Mouse (Mus musculus): ENCODE results near the gene Cx3cr1. TPM values are rescaled to one million over a fixed set of nuclear protein-coding genes. Genes with fewer than 3 reads are reported as not detected.
A peak's percentile ranks its signal among the peaks of the same experiment; 100 is the strongest.

Gene Cx3cr1
- polyA plus RNA-seq, 1 experiment from 2014 or later, result 8.6 TPM

DNA sequence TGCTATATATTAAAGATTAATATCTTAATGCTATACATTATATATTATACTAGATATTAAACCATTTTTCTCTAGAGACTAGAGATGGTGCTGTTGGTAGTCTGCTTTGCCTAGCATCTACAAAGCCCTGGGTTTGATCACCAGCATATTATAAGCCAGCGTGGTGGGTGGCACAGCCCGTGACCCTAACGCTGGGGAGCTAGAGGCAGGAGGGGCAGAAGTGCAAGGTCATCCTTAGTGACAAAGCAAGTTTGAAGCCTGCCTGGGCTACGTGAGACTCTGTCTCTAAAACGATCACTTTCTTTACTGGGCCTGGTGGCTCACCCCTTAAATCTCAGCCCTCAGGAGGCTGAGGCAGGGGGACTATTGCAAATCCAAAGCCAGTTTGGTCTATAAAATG lies 66.8 kb downstream of the Cx3cr1 start:
- 89% methylated on average over 5 of the region's 5 CpGs for WGBS
- Histone ChIP-seq H3K4me1 (replicated peaks; ENCODE audit: control insufficient read depth, insufficient read depth) (no peaks in the 10 kb centered on the region), H3K4me2 (replicated peaks; ENCODE audit: low read depth) (no peak overlapping the region), H3K27ac (replicated peaks) (no peak overlapping the region), H3K27me3 (ENCODE audit: control insufficient read depth, insufficient read depth, low read length) (no peaks in the 10 kb centered on the region), H3K9ac (ENCODE audit: low read length) (no peak overlapping the region), H3K36me3 (ENCODE audit: control insufficient read depth, insufficient read depth, low read length) (no peaks in the 10 kb centered on the region), H3K9me3 (ENCODE audit: control insufficient read depth, low read length) (no peaks in the 10 kb centered on the region), H3K4me3 (ENCODE audit: low read depth, low read length) (no peak overlapping the region)
- no peak for ATAC-seq (ENCODE audit: low FRiP score, low TSS enrichment)
- TF ChIP-seq CTCF (IDR thresholded peaks at IDR 0.05; ENCODE audit: low read depth) (no peak), EP300 (optimal IDR thresholded peaks at IDR 0.05) (no peak)
- DNase-seq (ENCODE audit: low spot score), result no peak

DNA sequence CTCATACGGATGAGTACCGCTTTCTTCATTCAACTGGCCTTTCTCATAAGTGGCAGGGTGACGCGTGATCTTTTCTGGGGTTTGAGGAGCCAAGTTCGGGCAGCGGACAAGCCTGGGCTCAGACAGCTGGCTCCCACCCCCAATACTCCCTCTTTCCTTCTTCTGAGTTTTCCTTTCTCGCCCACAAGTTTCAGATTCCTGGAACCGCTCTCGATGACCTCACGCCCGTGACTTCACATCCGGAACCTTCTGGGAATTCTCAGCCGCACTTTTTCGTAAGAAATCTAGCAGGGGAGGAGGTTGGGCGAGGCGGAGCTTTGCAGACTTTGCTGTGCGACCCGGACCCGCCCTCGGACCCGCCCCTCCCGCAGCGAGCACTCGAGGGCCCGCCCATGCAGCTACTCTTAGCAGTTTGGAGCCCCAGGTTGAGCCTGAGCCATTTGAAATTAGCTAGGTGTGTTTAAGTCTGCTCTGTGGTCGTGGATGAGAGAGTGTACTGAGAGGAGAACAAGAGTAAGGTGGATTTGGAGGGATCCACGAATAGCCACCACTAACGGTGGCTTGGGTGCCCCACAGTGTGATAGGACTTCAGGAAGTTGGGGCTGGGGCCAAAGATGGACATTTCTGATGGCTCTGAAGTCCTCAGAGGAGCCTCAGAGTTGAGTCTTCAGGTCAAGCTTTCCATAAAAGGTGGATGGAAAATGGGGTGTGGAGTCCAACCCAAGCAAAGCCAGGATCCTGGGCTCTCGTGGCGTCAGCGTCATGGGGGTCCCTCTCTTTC lies 67.5 kb downstream of the Cx3cr1 start:
- WGBS, result 7% methylated on average over 31 of the region's 31 CpGs
- peak; percentile 95 for DNase-seq (ENCODE audit: low spot score)
- Histone ChIP-seq H3K27me3 (ENCODE audit: control insufficient read depth, insufficient read depth, low read length) (no peaks in the 10 kb centered on the region), H3K9me3 (ENCODE audit: control insufficient read depth, low read length) (no peaks in the 10 kb centered on the region), H3K27ac (replicated peaks) (peak overlapping the region; percentile 79), H3K4me3 (ENCODE audit: low read depth, low read length) (peak overlapping the region; percentile 36), H3K9ac (ENCODE audit: low read length) (peak overlapping the region; percentile 53), H3K4me2 (replicated peaks; ENCODE audit: low read depth) (peak overlapping the region; percentile 67), H3K4me1 (replicated peaks; ENCODE audit: control insufficient read depth, insufficient read depth) (no peaks in the 10 kb centered on the region), H3K36me3 (ENCODE audit: control insufficient read depth, insufficient read depth, low read length) (no peaks in the 10 kb centered on the region)
- ATAC-seq (ENCODE audit: low FRiP score, low TSS enrichment), result peak; percentile 94
- TF ChIP-seq EP300 (optimal IDR thresholded peaks at IDR 0.05) (peak; percentile 52), CTCF (IDR thresholded peaks at IDR 0.05; ENCODE audit: low read depth) (no peak)

DNA sequence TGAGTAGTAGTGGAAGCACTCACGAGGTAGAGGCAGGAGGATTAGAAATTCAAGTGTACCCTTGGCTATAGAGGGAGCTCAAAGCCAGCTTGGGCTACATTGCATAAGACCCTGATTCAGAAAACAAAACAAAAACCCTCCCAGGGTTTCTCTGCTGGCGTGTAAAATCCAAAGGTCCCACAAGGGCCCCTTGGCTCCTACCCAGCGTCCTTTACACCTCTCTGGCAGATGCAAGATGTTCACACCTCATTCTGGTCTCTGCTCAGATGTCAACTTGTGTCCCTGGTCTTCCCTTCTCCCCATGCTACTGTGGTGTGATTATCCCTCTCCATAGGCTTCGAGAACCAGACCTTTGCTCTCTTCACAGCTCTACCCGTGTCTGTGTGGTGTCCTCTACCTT lies 68.9 kb downstream of the Cx3cr1 start:
- no peak overlapping the region for H3K4me2 ChIP-seq (replicated peaks; ENCODE audit: low read depth)
- H3K9ac ChIP-seq (ENCODE audit: low read length), result no peak overlapping the region
- no peaks in the 10 kb centered on the region for H3K4me1 ChIP-seq (replicated peaks; ENCODE audit: control insufficient read depth, insufficient read depth)
- DNase-seq (ENCODE audit: low spot score), result no peak
- WGBS, result 72% methylated on average over 5 of the region's 5 CpGs
- H3K27me3 ChIP-seq (ENCODE audit: control insufficient read depth, insufficient read depth, low read length), result no peaks in the 10 kb centered on the region
- H3K9me3 ChIP-seq (ENCODE audit: control insufficient read depth, low read length), result no peaks in the 10 kb centered on the region
- no peak for ATAC-seq (ENCODE audit: low FRiP score, low TSS enrichment)
- no peak overlapping the region for H3K27ac ChIP-seq (replicated peaks)
- no peaks in the 10 kb centered on the region for H3K36me3 ChIP-seq (ENCODE audit: control insufficient read depth, insufficient read depth, low read length)
- H3K4me3 ChIP-seq (ENCODE audit: low read depth, low read length), result no peak overlapping the region
- TF ChIP-seq EP300 (optimal IDR thresholded peaks at IDR 0.05) (no peak), CTCF (IDR thresholded peaks at IDR 0.05; ENCODE audit: low read depth) (no peak)

- Histone ChIP-seq H3K27ac (replicated peaks) (peak overlapping the region; percentile 53), H3K4me3 (ENCODE audit: low read depth, low read length) (no peak overlapping the region), H3K36me3 (ENCODE audit: control insufficient read depth, insufficient read depth, low read length) (no peaks in the 10 kb centered on the region), H3K4me2 (replicated peaks; ENCODE audit: low read depth) (no peak overlapping the region; the same call in 1 of the 2 replicates), H3K27me3 (ENCODE audit: control insufficient read depth, insufficient read depth, low read length) (no peaks in the 10 kb centered on the region), H3K9me3 (ENCODE audit: control insufficient read depth, low read length) (no peaks in the 10 kb centered on the region), H3K9ac (ENCODE audit: low read length) (peak overlapping the region; percentile 18; the same call in 1 of the 2 replicates), H3K4me1 (replicated peaks; ENCODE audit: control insufficient read depth, insufficient read depth) (no peaks in the 10 kb centered on the region)
- TF ChIP-seq CTCF (IDR thresholded peaks at IDR 0.05; ENCODE audit: low read depth), result no peak
- no peak for TF ChIP-seq EP300 (optimal IDR thresholded peaks at IDR 0.05)
- no peak for DNase-seq (ENCODE audit: low spot score)
- WGBS, result 47% methylated on average over 6 of the region's 6 CpGs
- no peak for ATAC-seq (ENCODE audit: low FRiP score, low TSS enrichment)
Observed at GRCm38 (mm10) chr9:119999636-120000035, 70.0 kb downstream of the Cx3cr1 start.

- WGBS, result 92% methylated on average over 1 of the region's 1 CpGs
- no peak for TF ChIP-seq EP300 (optimal IDR thresholded peaks at IDR 0.05)
- TF ChIP-seq CTCF (IDR thresholded peaks at IDR 0.05; ENCODE audit: low read depth), result no peak
- Histone ChIP-seq H3K27ac (replicated peaks) (no peak overlapping the region), H3K36me3 (ENCODE audit: control insufficient read depth, insufficient read depth, low read length) (no peaks in the 10 kb centered on the region), H3K9me3 (ENCODE audit: control insufficient read depth, low read length) (no peaks in the 10 kb centered on the region), H3K4me3 (ENCODE audit: low read depth, low read length) (no peak overlapping the region), H3K27me3 (ENCODE audit: control insufficient read depth, insufficient read depth, low read length) (no peaks in the 10 kb centered on the region), H3K4me1 (replicated peaks; ENCODE audit: control insufficient read depth, insufficient read depth) (no peaks in the 10 kb centered on the region), H3K4me2 (replicated peaks; ENCODE audit: low read depth) (no peak overlapping the region), H3K9ac (ENCODE audit: low read length) (no peak overlapping the region)
- no peak for ATAC-seq (ENCODE audit: low FRiP score, low TSS enrichment)
- DNase-seq (ENCODE audit: low spot score), result no peak
Observed at GRCm38 (mm10) chr9:119998776-119999175, 70.9 kb downstream of the Cx3cr1 start.

- Histone ChIP-seq H3K36me3 (ENCODE audit: control insufficient read depth, insufficient read depth, low read length) (no peaks in the 10 kb centered on the region), H3K4me2 (replicated peaks; ENCODE audit: low read depth) (no peak overlapping the region), H3K9me3 (ENCODE audit: control insufficient read depth, low read length) (no peaks in the 10 kb centered on the region), H3K9ac (ENCODE audit: low read length) (no peak overlapping the region), H3K4me1 (replicated peaks; ENCODE audit: control insufficient read depth, insufficient read depth) (no peaks in the 10 kb centered on the region), H3K27me3 (ENCODE audit: control insufficient read depth, insufficient read depth, low read length) (no peaks in the 10 kb centered on the region), H3K27ac (replicated peaks) (no peak overlapping the region), H3K4me3 (ENCODE audit: low read depth, low read length) (no peak overlapping the region)
- TF ChIP-seq CTCF (IDR thresholded peaks at IDR 0.05; ENCODE audit: low read depth), result no peak
- TF ChIP-seq EP300 (optimal IDR thresholded peaks at IDR 0.05), result no peak
- 89% methylated on average over 4 of the region's 4 CpGs for WGBS
- ATAC-seq (ENCODE audit: low FRiP score, low TSS enrichment), result no peak
- no peak for DNase-seq (ENCODE audit: low spot score)
Observed at GRCm38 (mm10) chr9:119996080-119996479, 73.6 kb downstream of the Cx3cr1 start.
